Mouse (Mus musculus): Measurements from ENCODE around the gene Gclm.
"Not testable (repeated sequence)": the region's sequence is repeated elsewhere in the genome, so short reads cannot be mapped to it uniquely, and the experiment has no call there.

Gclm gene

GRCm38 (mm10) chr3:122210434-122210833 lies 34.9 kb upstream of the Gclm start:
- H3K27me3 ChIP-seq (ENCODE audit: control insufficient read depth, insufficient read depth, low read length, poor library complexity, severe bottlenecking), result no peaks in the 10 kb centered on the region
- H3K36me3 ChIP-seq (ENCODE audit: control insufficient read depth, insufficient read depth, low read length, poor library complexity, severe bottlenecking), result no peaks in the 10 kb centered on the region
- no peak for DNase-seq (ENCODE audit: low read depth, low spot score)

- no peaks in the 10 kb centered on the region for H3K27me3 ChIP-seq (ENCODE audit: control insufficient read depth, insufficient read depth, low read length, poor library complexity, severe bottlenecking)
- no peaks in the 10 kb centered on the region for H3K36me3 ChIP-seq (ENCODE audit: control insufficient read depth, insufficient read depth, low read length, poor library complexity, severe bottlenecking)
- DNase-seq (ENCODE audit: low read depth, low spot score), result no peak
Observed at GRCm38 (mm10) chr3:122210846-122211245, 34.5 kb upstream of the Gclm start.

- H3K27me3 ChIP-seq (ENCODE audit: control insufficient read depth, insufficient read depth, low read length, poor library complexity, severe bottlenecking), result no peaks in the 10 kb centered on the region
- no peak for DNase-seq (ENCODE audit: low read depth, low spot score)
- H3K36me3 ChIP-seq (ENCODE audit: control insufficient read depth, insufficient read depth, low read length, poor library complexity, severe bottlenecking), result no peaks in the 10 kb centered on the region
Observed at GRCm38 (mm10) chr3:122211446-122212125, 33.8 kb upstream of the Gclm start.

- no peaks in the 10 kb centered on the region for H3K36me3 ChIP-seq (ENCODE audit: control insufficient read depth, insufficient read depth, low read length, poor library complexity, severe bottlenecking)
- no peaks in the 10 kb centered on the region for H3K27me3 ChIP-seq (ENCODE audit: control insufficient read depth, insufficient read depth, low read length, poor library complexity, severe bottlenecking)
- no peak for DNase-seq (ENCODE audit: low read depth, low spot score)
Observed at GRCm38 (mm10) chr3:122221240-122222036, 23.9 kb upstream of the Gclm start.

- DNase-seq (ENCODE audit: low read depth, low spot score); H3K27me3 ChIP-seq (ENCODE audit: control insufficient read depth, insufficient read depth, low read length, poor library complexity, severe bottlenecking); H3K36me3 ChIP-seq (ENCODE audit: control insufficient read depth, insufficient read depth, low read length, poor library complexity, severe bottlenecking): not testable (repeated sequence)
Observed at GRCm38 (mm10) chr3:122226972-122227371, 18.4 kb upstream of the Gclm start.

GRCm38 (mm10) chr3:122235772-122236171 lies 9.6 kb upstream of the Gclm start:
- H3K36me3 ChIP-seq (ENCODE audit: control insufficient read depth, insufficient read depth, low read length, poor library complexity, severe bottlenecking), result no peaks in the 10 kb centered on the region
- H3K27me3 ChIP-seq (ENCODE audit: control insufficient read depth, insufficient read depth, low read length, poor library complexity, severe bottlenecking), result no peaks in the 10 kb centered on the region
- DNase-seq (ENCODE audit: low read depth, low spot score), result no peak

- no peak for DNase-seq (ENCODE audit: low read depth, low spot score)
- H3K36me3 ChIP-seq (ENCODE audit: control insufficient read depth, insufficient read depth, low read length, poor library complexity, severe bottlenecking), result no peaks in the 10 kb centered on the region
- H3K27me3 ChIP-seq (ENCODE audit: control insufficient read depth, insufficient read depth, low read length, poor library complexity, severe bottlenecking), result no peaks in the 10 kb centered on the region
Observed at GRCm38 (mm10) chr3:122242876-122243275, 2.5 kb upstream of the Gclm start.

- no peak for DNase-seq (ENCODE audit: low read depth, low spot score)
- H3K27me3 ChIP-seq (ENCODE audit: control insufficient read depth, insufficient read depth, low read length, poor library complexity, severe bottlenecking), result no peaks in the 10 kb centered on the region
- H3K36me3 ChIP-seq (ENCODE audit: control insufficient read depth, insufficient read depth, low read length, poor library complexity, severe bottlenecking), result no peaks in the 10 kb centered on the region
Observed at GRCm38 (mm10) chr3:122243416-122244167, 1.8 kb upstream of the Gclm start.

GRCm38 (mm10) chr3:122244759-122245158 lies 598 bp upstream of the Gclm start:
- Histone ChIP-seq H3K36me3 (ENCODE audit: control insufficient read depth, insufficient read depth, low read length, poor library complexity, severe bottlenecking) (no peaks in the 10 kb centered on the region), H3K27me3 (ENCODE audit: control insufficient read depth, insufficient read depth, low read length, poor library complexity, severe bottlenecking) (no peaks in the 10 kb centered on the region)
- no peak for DNase-seq (ENCODE audit: low read depth, low spot score)

GRCm38 (mm10) chr3:122245878-122246332 lies 548 bp downstream of the Gclm start:
- H3K36me3 ChIP-seq (ENCODE audit: control insufficient read depth, insufficient read depth, low read length, poor library complexity, severe bottlenecking), result no peaks in the 10 kb centered on the region
- peak; percentile 61 for DNase-seq (ENCODE audit: low read depth, low spot score)
- H3K27me3 ChIP-seq (ENCODE audit: control insufficient read depth, insufficient read depth, low read length, poor library complexity, severe bottlenecking), result no peaks in the 10 kb centered on the region

- Histone ChIP-seq H3K27me3 (ENCODE audit: control insufficient read depth, insufficient read depth, low read length, poor library complexity, severe bottlenecking) (no peaks in the 10 kb centered on the region), H3K36me3 (ENCODE audit: control insufficient read depth, insufficient read depth, low read length, poor library complexity, severe bottlenecking) (no peaks in the 10 kb centered on the region)
- DNase-seq (ENCODE audit: low read depth, low spot score), result no peak
Observed at GRCm38 (mm10) chr3:122246406-122246805, 1.0 kb downstream of the Gclm start.

GRCm38 (mm10) chr3:122246986-122247767 lies 1.8 kb downstream of the Gclm start:
- no peaks in the 10 kb centered on the region for H3K27me3 ChIP-seq (ENCODE audit: control insufficient read depth, insufficient read depth, low read length, poor library complexity, severe bottlenecking)
- DNase-seq (ENCODE audit: low read depth, low spot score), result no peak

GRCm38 (mm10) chr3:122247768-122248100 lies 2.4 kb downstream of the Gclm start:
- Histone ChIP-seq H3K27me3 (ENCODE audit: control insufficient read depth, insufficient read depth, low read length, poor library complexity, severe bottlenecking) (no peaks in the 10 kb centered on the region), H3K36me3 (ENCODE audit: control insufficient read depth, insufficient read depth, low read length, poor library complexity, severe bottlenecking) (no peaks in the 10 kb centered on the region)
- DNase-seq (ENCODE audit: low read depth, low spot score), result no peak

More at GRCm38 (mm10) chr3:122246986-122247767, 1.8 kb downstream of the Gclm start:
- H3K36me3 ChIP-seq (ENCODE audit: control insufficient read depth, insufficient read depth, low read length, poor library complexity, severe bottlenecking), result no peaks in the 10 kb centered on the region

- no peaks in the 10 kb centered on the region for H3K27me3 ChIP-seq (ENCODE audit: control insufficient read depth, insufficient read depth, low read length, poor library complexity, severe bottlenecking)
- no peak for DNase-seq (ENCODE audit: low read depth, low spot score)
- no peaks in the 10 kb centered on the region for H3K36me3 ChIP-seq (ENCODE audit: control insufficient read depth, insufficient read depth, low read length, poor library complexity, severe bottlenecking)
Observed at GRCm38 (mm10) chr3:122252466-122253253, 7.3 kb downstream of the Gclm start.

Measured in splenic B cell, adult 2 months (primary cell).